Mouse (Mus musculus): ENCODE results near the gene Auts2.

Auts2 gene

GRCm38 (mm10) chr5:132380261-132380660, 162.9 kb downstream of the Auts2 start:
- DNase-seq, result no peak

- DNase-seq, result no peak
These were observed 164.2 kb downstream of the Auts2 start for GRCm38 (mm10) chr5:132378977-132379376.

GRCm38 (mm10) chr5:132375130-132375529, 168.0 kb downstream of the Auts2 start:
- DNase-seq, result no peak

- DNase-seq, result peak; percentile 40
These were observed 169.6 kb downstream of the Auts2 start for GRCm38 (mm10) chr5:132373471-132374075.

GRCm38 (mm10) chr5:132372605-132373004, 170.5 kb downstream of the Auts2 start:
- DNase-seq, result no peak

- peak; percentile 9 for DNase-seq
These were observed 174.5 kb downstream of the Auts2 start for GRCm38 (mm10) chr5:132368678-132369088.

GRCm38 (mm10) chr5:132361276-132361675, 181.9 kb downstream of the Auts2 start:
- DNase-seq, result no peak

- no peak for DNase-seq
These were observed 185.4 kb downstream of the Auts2 start for GRCm38 (mm10) chr5:132357726-132358125.

- no peak for DNase-seq
These were observed 187.2 kb downstream of the Auts2 start for GRCm38 (mm10) chr5:132355935-132356334.

- DNase-seq, result no peak
These were observed 190.7 kb downstream of the Auts2 start for GRCm38 (mm10) chr5:132352437-132352836.

- no peak for DNase-seq
These were observed 192.0 kb downstream of the Auts2 start for GRCm38 (mm10) chr5:132351139-132351538.

GRCm38 (mm10) chr5:132341315-132341714, 201.8 kb downstream of the Auts2 start:
- DNase-seq, result no peak

- DNase-seq, result no peak
These were observed 205.5 kb downstream of the Auts2 start for GRCm38 (mm10) chr5:132337677-132338076.

GRCm38 (mm10) chr5:132335719-132336118, 207.4 kb downstream of the Auts2 start:
- no peak for DNase-seq

- no peak for DNase-seq
These were observed 208.3 kb downstream of the Auts2 start for GRCm38 (mm10) chr5:132334796-132335195.

GRCm38 (mm10) chr5:132333744-132334143, 209.4 kb downstream of the Auts2 start:
- no peak for DNase-seq

- no peak for DNase-seq
These were observed 210.6 kb downstream of the Auts2 start for GRCm38 (mm10) chr5:132332521-132332920.

GRCm38 (mm10) chr5:132329171-132329936, 213.8 kb downstream of the Auts2 start:
- no peak for DNase-seq

- DNase-seq, result no peak
These were observed 218.8 kb downstream of the Auts2 start for GRCm38 (mm10) chr5:132324246-132324883.

GRCm38 (mm10) chr5:132323608-132324007, 219.5 kb downstream of the Auts2 start:
- DNase-seq, result no peak

GRCm38 (mm10) chr5:132322971-132323370, 220.2 kb downstream of the Auts2 start:
- DNase-seq, result no peak

- peak; percentile 16 for DNase-seq
These were observed 224.9 kb downstream of the Auts2 start for GRCm38 (mm10) chr5:132318026-132318765.

GRCm38 (mm10) chr5:132316897-132317296, 226.2 kb downstream of the Auts2 start:
- no peak for DNase-seq

All from cerebellum, adult 11 months (tissue).